ENCODE assay signal across 17 mouse cellular contexts in genomic region chr2:167431418-167431776, GRCm38 (mm10). TPM values are rescaled to one million over a fixed set of nuclear protein-coding genes. Genes with fewer than 3 reads are reported as not detected.
DNase-seq lines count a peak whose midpoint lies in the region; ATAC-seq and TF ChIP-seq lines count a peak whose summit lies in the region.
"Had no signal": no experiment of that assay in that cellular context is flagged by ENCODE, and none has a peak within 500 bp of the region (broad histone marks: within the 10 kb centered on the region; RNA-seq: fewer than 3 reads in every experiment).

No protein-coding gene starts in this region.

- no peak overlapping the region for H3K4me3 ChIP-seq in heart, embryonic 12.5 days
- no peak overlapping the region for H3K4me3 ChIP-seq in ES-Bruce4 (ENCODE audit: low read depth, low read length)
- no peak overlapping the region for H3K4me3 ChIP-seq in embryonic facial prominence, embryonic 12.5 days
- H3K4me3 ChIP-seq in liver, postnatal 0 days (ENCODE audit: low read depth, low read length): no peak overlapping the region
- H3K4me3 ChIP-seq: embryonic facial prominence, embryonic 15.5 days; midbrain, embryonic 12.5 days; myocyte had no signal

- H3K27me3 ChIP-seq in heart, embryonic 12.5 days (replicated peaks): no peaks in the 10 kb centered on the region
- no peaks in the 10 kb centered on the region for H3K27me3 ChIP-seq in ES-Bruce4 (ENCODE audit: control insufficient read depth, insufficient read depth, low read length, poor library complexity, severe bottlenecking)
- no peaks in the 10 kb centered on the region for H3K27me3 ChIP-seq in embryonic facial prominence, embryonic 12.5 days
- H3K27me3 ChIP-seq in liver, postnatal 0 days (ENCODE audit: insufficient read depth, low read length): no peaks in the 10 kb centered on the region
- H3K27me3 ChIP-seq: embryonic facial prominence, embryonic 15.5 days; midbrain, embryonic 12.5 days had no signal

- ATAC-seq in heart, embryonic 12.5 days (ENCODE audit: insufficient number of reproducible peaks, low FRiP score): peak; percentile 76
- ATAC-seq in embryonic facial prominence, embryonic 12.5 days (ENCODE audit: insufficient number of reproducible peaks, insufficient read depth, low FRiP score, low TSS enrichment): no peak
- ATAC-seq in liver, postnatal 0 days: peak; percentile 43; the same call in 1 of the 2 replicates
- ATAC-seq: activated CD4-positive, CD25-positive, alpha-beta regulatory T cell, adult 4 months; forebrain, embryonic 16.5 days; hindbrain, embryonic 16.5 days; lung, postnatal 0 days had no signal

- no peak for TF ChIP-seq CTCF in ES-Bruce4 (IDR thresholded peaks at IDR 0.05; ENCODE audit: low read depth, low read length)
- TF ChIP-seq CTCF in liver, postnatal 0 days (IDR thresholded peaks at IDR 0.05; ENCODE audit: low read depth): no peak

- 63% methylated on average over 7 of the region's 7 CpGs for WGBS in heart, embryonic 12.5 days
- WGBS in embryonic facial prominence, embryonic 12.5 days: 78% methylated on average over 7 of the region's 7 CpGs
- WGBS in liver, postnatal 0 days (ENCODE audit: insufficient replicate concordance): 79% methylated on average over 7 of the region's 7 CpGs

- intact Hi-C loops in heart, postnatal 14 days (cut with DNase I): no loop called here
- intact Hi-C loops in left cerebral cortex, postnatal 25 days (cut with DNase I): no loop called here

- H3K9ac ChIP-seq in heart, embryonic 12.5 days: no peak overlapping the region
- no peak overlapping the region for H3K9ac ChIP-seq in ES-Bruce4 (ENCODE audit: low read depth, poor library complexity, severe bottlenecking)
- peak overlapping the region; percentile 30; the same call in 1 of the 2 replicates for H3K9ac ChIP-seq in embryonic facial prominence, embryonic 12.5 days
- H3K9ac ChIP-seq in liver, postnatal 0 days (replicated peaks): peak overlapping the region; percentile 58
- H3K9ac ChIP-seq: embryonic facial prominence, embryonic 15.5 days; midbrain, embryonic 12.5 days had no signal

- 0 out of 2 replicates have a peak, but pooled peaks have one; percentile 6 for TF ChIP-seq EP300 in ES-Bruce4 (IDR thresholded peaks at IDR 0.05; ENCODE audit: insufficient read depth, low read depth, low read length)
- TF ChIP-seq EP300 in liver, postnatal 0 days (IDR thresholded peaks at IDR 0.05; ENCODE audit: low read depth): no peak

- no peaks in the 10 kb centered on the region for H3K9me3 ChIP-seq in heart, embryonic 12.5 days (replicated peaks)
- no peaks in the 10 kb centered on the region for H3K9me3 ChIP-seq in ES-Bruce4 (replicated peaks; ENCODE audit: control insufficient read depth, insufficient read depth, low read length, poor library complexity, severe bottlenecking)
- H3K9me3 ChIP-seq in embryonic facial prominence, embryonic 12.5 days: no peaks in the 10 kb centered on the region
- H3K9me3 ChIP-seq in liver, postnatal 0 days (ENCODE audit: low read length): no peaks in the 10 kb centered on the region
- H3K9me3 ChIP-seq: embryonic facial prominence, embryonic 15.5 days; midbrain, embryonic 12.5 days had no signal

- DNase-seq in heart, postnatal 14 days: no peak
- DNase-seq in liver, postnatal 0 days: no peak
- DNase-seq in layer of hippocampus, postnatal 14 days (ENCODE audit: low spot score in 2 of 2): no peak
- DNase-seq in left cerebral cortex, postnatal 25 days (ENCODE audit: low spot score in 2 of 2): no peak
- DNase-seq: cerebellum, adult 11 months; gastrocnemius, postnatal 14 days; left cerebral cortex, postnatal 4 days had no signal

- H3K27ac ChIP-seq in heart, embryonic 12.5 days (ENCODE audit: poor library complexity, severe bottlenecking): peak overlapping the region; percentile 39
- 0 out of 2 replicates have a peak overlapping the region, but pooled peaks have one; percentile 4 for H3K27ac ChIP-seq in ES-Bruce4 (ENCODE audit: insufficient read depth, low read length)
- H3K27ac ChIP-seq in embryonic facial prominence, embryonic 12.5 days: no peak overlapping the region
- H3K27ac ChIP-seq in liver, postnatal 0 days (ENCODE audit: low read depth): peak overlapping the region; percentile 82
- H3K27ac ChIP-seq: embryonic facial prominence, embryonic 15.5 days had no signal

- TF ChIP-seq POLR2A in ES-Bruce4 (IDR thresholded peaks at IDR 0.05; ENCODE audit: insufficient read depth, low read length): no peak

- no peak overlapping the region for H3K4me2 ChIP-seq in heart, embryonic 12.5 days
- no peak overlapping the region for H3K4me2 ChIP-seq in embryonic facial prominence, embryonic 12.5 days (replicated peaks)
- 0 out of 2 replicates have a peak overlapping the region, but pooled peaks have one; percentile 22 for H3K4me2 ChIP-seq in liver, postnatal 0 days (ENCODE audit: low read depth, low read length)
- H3K4me2 ChIP-seq: embryonic facial prominence, embryonic 15.5 days; midbrain, embryonic 12.5 days had no signal

- H3K4me1 ChIP-seq in heart, embryonic 12.5 days (replicated peaks): no peaks in the 10 kb centered on the region
- H3K4me1 ChIP-seq in ES-Bruce4 (ENCODE audit: control insufficient read depth, insufficient read depth, low read length): peaks cover 3% of the 10 kb centered on the region
- H3K4me1 ChIP-seq in embryonic facial prominence, embryonic 12.5 days: no peaks in the 10 kb centered on the region
- H3K4me1 ChIP-seq in liver, postnatal 0 days (ENCODE audit: insufficient read depth): peaks cover 6% of the 10 kb centered on the region
- H3K4me1 ChIP-seq: embryonic facial prominence, embryonic 15.5 days; midbrain, embryonic 12.5 days had no signal

- peaks cover 66% of the 10 kb centered on the region for H3K36me3 ChIP-seq in heart, embryonic 12.5 days
- H3K36me3 ChIP-seq in ES-Bruce4 (ENCODE audit: control insufficient read depth, insufficient read depth, low read length, poor library complexity, severe bottlenecking): peaks cover 48% of the 10 kb centered on the region
- H3K36me3 ChIP-seq in embryonic facial prominence, embryonic 12.5 days: peaks cover 39% of the 10 kb centered on the region
- peaks cover 56% of the 10 kb centered on the region for H3K36me3 ChIP-seq in liver, postnatal 0 days (replicated peaks; ENCODE audit: insufficient read depth, low read length)

RNA-seq across cellular contexts. Expression of gene Slc9a8, which starts 9.9 kb away (rescaled TPM):
- 22.6 and 25.6 TPM in 2 replicates for polyA plus RNA-seq in heart, embryonic 12.5 days (2016; fragmentation: Nextera tagmentation; extraction: Ambion mirVana)
- total RNA-seq in heart, postnatal 14 days (2021): 10 to 100 TPM; 23.0 to 25.2 TPM
- polyA plus RNA-seq in ES-Bruce4 (2011; ENCODE audit: insufficient read depth, insufficient read length, low read depth, missing spikeins): 44.8 and 49.1 TPM in 2 replicates
- 23.3 and 24.1 TPM in 2 replicates for polyA plus RNA-seq in embryonic facial prominence, embryonic 12.5 days (2016; fragmentation: Nextera tagmentation; extraction: Ambion mirVana)
- 7.5 and 9.3 TPM in 2 replicates for polyA plus RNA-seq in liver, postnatal 0 days (2015; fragmentation: Nextera tagmentation; extraction: Ambion mirVana)
- 10 to 100 TPM; 29.9 to 33.3 TPM for total RNA-seq in layer of hippocampus, postnatal 14 days (2021)
- total RNA-seq in left cerebral cortex, postnatal 25 days (2021): 10 to 100 TPM; 24.7 to 31.0 TPM

Comparison
In these comparisons a context has a peak if more than half of its experiments do, and no peak if none do; other contexts are left out.
1. H3K9ac ChIP-seq: peak in embryonic facial prominence, embryonic 12.5 days (single experiment) and liver, postnatal 0 days (single experiment); none in heart, embryonic 12.5 days (single experiment) and ES-Bruce4 (single experiment).